In the genomic region with DNA sequence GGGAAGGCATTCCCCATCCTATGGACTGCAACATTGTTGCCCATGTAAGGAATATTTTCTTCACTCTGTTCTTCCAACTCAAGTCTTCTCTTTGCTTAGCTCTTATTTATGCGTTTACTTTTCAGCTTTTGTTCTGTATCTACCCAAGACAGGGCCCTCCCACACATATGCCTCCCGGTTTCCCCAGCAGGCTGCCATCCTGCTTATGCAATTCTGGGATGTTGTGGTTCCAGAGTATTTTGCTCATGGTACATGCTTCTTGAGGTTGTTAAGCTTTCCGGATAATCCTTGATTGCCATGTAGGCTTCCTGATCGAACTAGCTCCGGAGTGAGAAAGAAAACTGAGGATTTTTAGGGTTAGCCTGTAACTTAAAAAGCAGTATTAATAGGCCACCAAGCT, we compare ENCODE assay signal across 24 mouse cellular contexts. TPM values are rescaled to one million over a fixed set of nuclear protein-coding genes. Genes with fewer than 3 reads are reported as not detected.
"Had no signal": no experiment of that assay in that cellular context is flagged by ENCODE, and none has a peak within 500 bp of the region (broad histone marks: within the 10 kb centered on the region; RNA-seq: fewer than 3 reads in every experiment).

No protein-coding gene starts in this region.

- H3K27ac ChIP-seq: kidney, embryonic 15.5 days; limb, embryonic 15.5 days; liver, embryonic 12.5 days; midbrain, embryonic 10.5 days; neural tube, embryonic 15.5 days had no signal

- H3K4me3 ChIP-seq: kidney, embryonic 15.5 days; limb, embryonic 15.5 days; liver, embryonic 12.5 days; midbrain, embryonic 10.5 days; myocyte; neural tube, embryonic 15.5 days had no signal

- H3K9me3 ChIP-seq: kidney, embryonic 15.5 days; limb, embryonic 15.5 days; liver, embryonic 12.5 days; midbrain, embryonic 10.5 days; neural tube, embryonic 15.5 days had no signal

- H3K36me3 ChIP-seq: kidney, embryonic 15.5 days; limb, embryonic 15.5 days; liver, embryonic 12.5 days; midbrain, embryonic 10.5 days; neural tube, embryonic 15.5 days had no signal

- H3K27me3 ChIP-seq: liver, embryonic 12.5 days; neural tube, embryonic 15.5 days had no signal

- H3K4me2 ChIP-seq: kidney, embryonic 15.5 days; limb, embryonic 15.5 days; liver, embryonic 12.5 days; neural tube, embryonic 15.5 days had no signal

- H3K9ac ChIP-seq: kidney, embryonic 15.5 days; limb, embryonic 15.5 days; liver, embryonic 12.5 days; lung, embryonic 14.5 days; neural tube, embryonic 15.5 days had no signal

- DNase-seq: kidney, adult 2 months; kidney, postnatal 14 days; lung, embryonic 14.5 days; lung, postnatal 10 days; lung, postnatal 4 days; midbrain, embryonic 14.5 days; thymus, adult 2 months; thymus, postnatal 25 days had no signal

- ATAC-seq: liver, embryonic 12.5 days had no signal

RNA-seq across cellular contexts. Expression of a gene that starts 53.8 kb away (rescaled TPM):
- total RNA-seq: left cerebral cortex, adult 18-20 months; left cerebral cortex, postnatal 14 days; megakaryocyte, adult 5-6 weeks had no signal
- polyA plus RNA-seq: kidney, adult 2 months; kidney, embryonic 15.5 days; large intestine, adult 2 months; limb, embryonic 11.5 days; liver, embryonic 12.5 days; liver, embryonic 16.5 days; lung, embryonic 14.5 days; midbrain, embryonic 14.5 days; neural tube, embryonic 11.5 days; spleen, adult 2 months; stomach, embryonic 16.5 days; thymus, adult 2 months; urinary bladder, adult 2 months had no signal
